Mouse (Mus musculus) erythroblast, embryonic 14.5 days (primary cell): ENCODE data around the gene Odf3l2.

Source experiments
- GATA1 ChIP-seq: IDR thresholded peaks from 2 replicates; pipeline ENCODE4 v1.6.1; 2012; ENCODE audit warnings: low read length, inconsistent platforms, mixed read lengths
- TAL1 ChIP-seq: IDR thresholded peaks from 3 replicates; pipeline ENCODE4 v1.6.1; 2012; ENCODE audit warnings: low read length, inconsistent platforms, mixed read lengths

DNA sequence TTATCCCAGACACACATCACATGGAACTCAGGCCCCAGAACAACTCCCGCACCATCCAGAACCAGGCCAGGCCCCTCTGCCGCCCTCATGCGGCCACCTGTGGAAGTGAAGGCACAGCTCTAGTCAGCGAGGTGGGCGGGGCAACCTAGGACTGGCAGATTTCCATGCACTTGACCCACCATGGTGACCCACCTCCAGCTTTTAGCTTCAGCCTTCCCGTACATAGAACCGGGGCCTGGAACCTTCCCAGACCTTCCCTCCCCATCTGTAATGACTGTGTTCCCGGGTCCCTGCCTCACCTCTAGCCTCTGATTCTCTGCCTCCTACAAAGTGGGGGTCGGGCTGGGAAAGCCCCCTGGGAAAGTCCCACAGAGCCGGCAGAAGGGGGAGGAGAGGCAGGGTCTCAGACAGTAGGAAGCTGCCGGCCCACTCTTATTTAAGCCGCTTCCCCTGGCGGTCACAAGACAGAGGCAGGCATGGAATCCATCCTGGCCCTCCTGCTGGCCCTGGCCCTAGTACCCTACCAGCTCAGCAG is 18.7 kb upstream of the Odf3l2 start, which contains the start of gene Madcam1:
- no peak for TF ChIP-seq GATA1
- TF ChIP-seq TAL1: no peak
